Mouse (Mus musculus) forebrain, embryonic 13.5 days (tissue): ENCODE results near the gene Rbm25. TPM values are rescaled to one million over a fixed set of nuclear protein-coding genes. Genes with fewer than 3 reads are reported as not detected.

Experiments used
- ATAC-seq: fragments of 200-750 bp; cut with Nextera tagmentation; 2 replicates; pipeline ENCODE4 v1.8.0; 2017
- H3K27ac ChIP-seq: fragments of 300-500 bp; sonication (generic); 2 replicates; pipeline ENCODE4 v1.5.1; 2015; ENCODE audit warnings: inconsistent platforms, mild to moderate bottlenecking, moderate library complexity
- H3K27me3 ChIP-seq: fragments of 300-500 bp; sonication (generic); 2 replicates; pipeline ENCODE4 v1.6.1; 2015; ENCODE audit warnings: mild to moderate bottlenecking, inconsistent platforms
- H3K36me3 ChIP-seq: fragments of 300-500 bp; sonication (generic); 2 replicates; pipeline ENCODE4 v1.6.1; 2015; ENCODE audit warnings: mild to moderate bottlenecking, inconsistent platforms; ENCODE audit not compliant: poor library complexity, severe bottlenecking
- H3K4me1 ChIP-seq: fragments of 300-500 bp; sonication (generic); 2 replicates; pipeline ENCODE4 v1.6.1; 2015; ENCODE audit warnings: inconsistent platforms
- H3K4me2 ChIP-seq: fragments of 300-500 bp; sonication (generic); 2 replicates; pipeline ENCODE4 v1.6.1; 2015; ENCODE audit warnings: inconsistent platforms, mild to moderate bottlenecking, moderate library complexity
- H3K4me3 ChIP-seq: fragments of 300-500 bp; sonication (generic); 2 replicates; pipeline ENCODE4 v1.5.1; 2015; ENCODE audit warnings: mild to moderate bottlenecking, inconsistent platforms
- H3K9ac ChIP-seq: fragments of 300-500 bp; sonication (generic); 2 replicates; pipeline ENCODE4 v1.6.1; 2015; ENCODE audit warnings: mild to moderate bottlenecking, inconsistent platforms
- H3K9me3 ChIP-seq: fragments of 300-500 bp; sonication (generic); replicated peaks from 2 replicates; pipeline ENCODE4 v1.6.1; 2016; ENCODE audit warnings: inconsistent platforms
- WGBS: fragments of 180-500 bp; shearing (Covaris S2); methylation state at CpG from one replicate; pipeline ENCODE4 v1.1.7; 2015; 5-methylcytosine and 5-hydroxymethylcytosine counted together
- polyA plus RNA-seq: library from polyadenylated mRNA; unstranded; fragments of >200 nt; fragmentation: Nextera tagmentation; extraction: Ambion mirVana; gene quantifications from 2 replicates; pipeline ENCODE4 v1.2.1, GENCODE M21; 2015

Rbm25 gene
- polyA plus RNA-seq, 1 experiment from 2014 or later, result 335 TPM

DNA sequence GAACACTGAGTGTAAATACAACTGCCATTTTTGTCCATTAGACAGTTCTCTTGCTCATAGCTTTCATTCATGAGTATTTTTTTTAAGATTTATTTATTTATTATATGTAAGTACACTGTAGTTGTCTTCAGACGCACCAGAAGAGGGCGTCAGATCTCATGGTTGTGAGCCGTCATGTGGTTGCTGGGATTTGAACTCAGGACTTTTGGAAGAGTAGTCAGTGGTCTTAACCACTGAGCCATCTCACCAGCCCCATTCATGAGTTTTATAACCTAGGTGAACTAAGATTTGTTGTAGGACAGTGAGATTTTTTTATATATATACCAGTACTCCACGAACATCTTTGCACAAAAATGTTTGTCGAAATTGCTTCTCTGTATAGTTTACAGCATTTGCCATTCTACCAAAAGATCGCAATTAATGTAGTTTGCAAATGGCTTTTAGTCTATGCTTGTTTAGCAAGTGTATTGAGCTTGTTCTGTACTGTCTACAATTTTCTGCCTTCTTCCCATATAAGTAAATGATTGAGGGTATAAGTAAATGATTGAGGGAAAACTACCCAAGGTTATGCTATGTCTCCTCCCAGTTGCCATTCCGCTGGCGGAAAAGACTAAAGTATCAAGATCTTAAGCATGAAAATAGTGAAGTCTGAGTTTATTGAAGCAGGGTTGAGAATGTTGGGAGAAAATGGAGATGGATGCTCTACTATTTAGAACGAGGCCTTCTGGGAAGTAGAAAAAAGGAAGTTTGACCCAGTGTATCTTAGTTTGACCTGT is 55.7 kb downstream of the Rbm25 start:
- Histone ChIP-seq H3K27me3 (no peaks in the 10 kb centered on the region), H3K27ac (peak overlapping the region; percentile 93; the same call in 1 of the 2 replicates), H3K4me3 (no peak overlapping the region), H3K36me3 (peaks cover 11% of the 10 kb centered on the region), H3K9me3 (no peaks in the 10 kb centered on the region), H3K4me2 (no peak overlapping the region), H3K9ac (no peak overlapping the region), H3K4me1 (peaks cover 21% of the 10 kb centered on the region)
- WGBS, result 92% methylated on average over 9 of the region's 9 CpGs
- ATAC-seq, result no peak

DNA sequence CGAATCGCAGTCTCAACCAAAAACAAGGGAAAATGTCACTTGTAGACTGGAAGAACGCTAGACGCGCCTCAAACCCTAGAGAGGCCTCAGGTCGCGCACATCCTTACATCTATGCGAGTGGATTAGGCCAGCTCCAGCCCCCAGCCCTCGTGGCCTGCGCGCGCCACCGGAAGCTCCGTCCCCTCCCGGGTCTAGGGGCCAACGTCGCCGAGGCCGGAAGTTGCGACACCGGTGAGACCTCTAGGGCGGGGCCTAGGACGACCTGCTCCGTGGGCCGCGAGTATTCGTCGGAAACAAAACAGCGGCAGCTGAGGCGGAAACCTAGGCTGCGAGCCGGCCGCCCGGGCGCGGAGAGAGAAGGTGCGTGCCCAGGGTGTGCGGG is 56.9 kb downstream of the Rbm25 start, which contains the start of gene Psen1:
TSS of gene Psen1 (plus strand) at position 219 of the 382 bp plus-strand sequence.
- Histone ChIP-seq H3K27ac (peak within 1 kb of the TSS; percentile 93), H3K36me3 (peaks cover 11% of the 10 kb centered on the region), H3K27me3 (no peaks in the 10 kb centered on the region), H3K9ac (peak within 1 kb of the TSS; percentile 85), H3K4me1 (peaks cover 21% of the 10 kb centered on the region), H3K9me3 (no peaks in the 10 kb centered on the region), H3K4me2 (peak within 1 kb of the TSS; percentile 75), H3K4me3 (peak within 1 kb of the TSS; percentile 61)
- WGBS, result under 1% methylated on average over 38 of the region's 38 CpGs
- ATAC-seq, result peak; percentile 99

DNA sequence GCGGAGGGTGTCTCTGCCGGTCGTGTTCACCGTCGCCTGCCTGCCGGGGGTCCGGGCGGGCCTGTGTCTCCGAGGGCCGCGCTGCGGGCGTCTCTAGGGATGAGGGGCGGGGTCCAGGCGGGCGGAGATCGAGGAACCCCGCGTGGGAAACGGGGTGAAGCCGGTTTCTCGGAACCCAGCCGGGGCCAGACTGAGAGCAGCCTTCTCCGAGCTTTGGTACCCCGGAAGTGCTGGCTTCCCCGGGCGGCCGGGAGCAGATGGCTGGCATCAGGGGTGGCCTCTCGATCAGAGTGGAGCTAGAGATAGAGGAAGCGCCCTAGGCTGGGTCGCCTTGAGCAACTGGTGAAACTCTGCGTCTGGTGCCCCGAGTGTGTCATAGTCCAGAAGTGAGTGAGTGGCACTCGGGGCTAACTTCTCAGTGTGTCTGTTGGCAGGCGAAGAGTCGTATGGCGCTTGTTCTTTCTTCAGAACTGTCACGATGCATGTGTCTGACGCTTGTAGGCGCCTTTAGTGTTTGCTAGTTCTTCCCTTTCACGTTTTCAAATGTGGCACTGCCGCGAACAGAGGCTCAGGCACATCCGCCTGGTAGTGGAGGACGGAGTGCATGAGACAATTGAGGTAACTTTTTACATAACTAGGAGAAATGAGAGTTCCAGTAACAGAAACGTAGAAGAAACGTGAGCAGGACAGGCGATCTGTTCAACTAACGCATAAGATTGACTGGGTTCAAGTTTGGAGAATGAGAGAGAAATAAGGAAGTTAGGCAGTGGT is 57.5 kb downstream of the Rbm25 start:
- Histone ChIP-seq H3K27ac (peak overlapping the region; percentile 93), H3K4me3 (peak overlapping the region; percentile 61), H3K9me3 (no peaks in the 10 kb centered on the region), H3K36me3 (peaks cover 9% of the 10 kb centered on the region), H3K4me2 (peak overlapping the region; percentile 75), H3K27me3 (no peaks in the 10 kb centered on the region), H3K4me1 (peaks cover 21% of the 10 kb centered on the region), H3K9ac (peak overlapping the region; percentile 85)
- ATAC-seq, result peak; percentile 81
- 1% methylated on average over 49 of the region's 49 CpGs for WGBS

GRCm38 (mm10) chr12:83689087-83689432 is 58.0 kb downstream of the Rbm25 start:
- peak overlapping the region; percentile 61 for H3K4me3 ChIP-seq
- 35% methylated on average over 6 of the region's 6 CpGs for WGBS
- H3K4me2 ChIP-seq, result peak overlapping the region; percentile 75
- H3K27me3 ChIP-seq, result no peaks in the 10 kb centered on the region
- H3K36me3 ChIP-seq, result peaks cover 6% of the 10 kb centered on the region
- H3K9me3 ChIP-seq, result no peaks in the 10 kb centered on the region
- ATAC-seq, result no peak
- peaks cover 21% of the 10 kb centered on the region for H3K4me1 ChIP-seq
- peak overlapping the region; percentile 85 for H3K9ac ChIP-seq
- peak overlapping the region; percentile 22; the same call in 1 of the 2 replicates for H3K27ac ChIP-seq

GRCm38 (mm10) chr12:83694011-83694410 is 63.0 kb downstream of the Rbm25 start:
- Histone ChIP-seq H3K27me3 (no peaks in the 10 kb centered on the region), H3K36me3 (peaks cover 6% of the 10 kb centered on the region), H3K9ac (no peak overlapping the region), H3K4me1 (peaks cover 18% of the 10 kb centered on the region), H3K4me3 (no peak overlapping the region), H3K9me3 (no peaks in the 10 kb centered on the region), H3K27ac (no peak overlapping the region), H3K4me2 (no peak overlapping the region)
- WGBS, result 95% methylated on average over 5 of the region's 5 CpGs
- no peak for ATAC-seq

GRCm38 (mm10) chr12:83694669-83695068 is 63.6 kb downstream of the Rbm25 start:
- Histone ChIP-seq H3K27ac (no peak overlapping the region), H3K9me3 (no peaks in the 10 kb centered on the region), H3K27me3 (no peaks in the 10 kb centered on the region), H3K9ac (no peak overlapping the region), H3K4me3 (no peak overlapping the region), H3K4me1 (peaks cover 11% of the 10 kb centered on the region), H3K36me3 (peaks cover 10% of the 10 kb centered on the region), H3K4me2 (no peak overlapping the region)
- ATAC-seq, result no peak
- 92% methylated on average over 3 of the region's 3 CpGs for whole genome bisulfite sequencing

DNA sequence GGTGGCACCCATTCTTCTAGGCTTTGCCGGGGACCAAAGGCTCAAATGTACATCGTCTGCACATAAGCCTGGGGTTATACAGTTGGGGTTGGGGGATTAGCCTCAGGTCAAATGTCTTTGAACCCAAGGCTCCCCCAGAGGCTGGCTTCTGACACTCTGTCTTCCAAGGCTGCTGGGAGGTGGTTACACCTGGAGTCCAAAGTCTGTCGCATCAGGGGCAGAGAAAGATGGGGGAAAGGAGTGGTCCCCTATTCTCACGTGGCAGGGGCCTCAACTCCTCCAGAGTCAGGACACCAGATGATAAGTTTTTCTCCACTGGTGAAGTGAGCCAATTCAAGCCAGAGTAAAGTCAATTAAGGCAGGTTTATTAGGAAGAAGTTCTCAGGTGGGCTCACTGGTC is 67.6 kb downstream of the Rbm25 start:
- H3K36me3 ChIP-seq, result peaks cover 30% of the 10 kb centered on the region
- no peak overlapping the region for H3K4me2 ChIP-seq
- WGBS, result 92% methylated on average over 4 of the region's 4 CpGs
- H3K9me3 ChIP-seq, result no peaks in the 10 kb centered on the region
- no peaks in the 10 kb centered on the region for H3K27me3 ChIP-seq
- 0 out of 2 replicates have a peak, but pooled peaks cover 4% of the 10 kb centered on the region for H3K4me1 ChIP-seq
- ATAC-seq, result no peak
- H3K4me3 ChIP-seq, result no peak overlapping the region
- no peak overlapping the region for H3K27ac ChIP-seq
- no peak overlapping the region for H3K9ac ChIP-seq

- H3K4me1 ChIP-seq, result 0 out of 2 replicates have a peak, but pooled peaks cover 4% of the 10 kb centered on the region
- no peak overlapping the region for H3K4me2 ChIP-seq
- no peak overlapping the region for H3K27ac ChIP-seq
- H3K9me3 ChIP-seq, result no peaks in the 10 kb centered on the region
- no peak for ATAC-seq
- no peak overlapping the region for H3K9ac ChIP-seq
- H3K27me3 ChIP-seq, result no peaks in the 10 kb centered on the region
- 93% methylated on average over 7 of the region's 7 CpGs for WGBS
- no peak overlapping the region for H3K4me3 ChIP-seq
- peaks cover 36% of the 10 kb centered on the region for H3K36me3 ChIP-seq
These were observed 70.6 kb downstream of the Rbm25 start for GRCm38 (mm10) chr12:83701608-83702007.

- Histone ChIP-seq H3K4me1 (0 out of 2 replicates have a peak, but pooled peaks cover 4% of the 10 kb centered on the region), H3K4me3 (no peak overlapping the region), H3K9me3 (no peaks in the 10 kb centered on the region), H3K9ac (no peak overlapping the region), H3K36me3 (peaks cover 41% of the 10 kb centered on the region), H3K27me3 (no peaks in the 10 kb centered on the region), H3K27ac (no peak overlapping the region), H3K4me2 (no peak overlapping the region)
- WGBS, result 36% methylated on average over 4 of the region's 4 CpGs
- no peak for ATAC-seq
These were observed 71.8 kb downstream of the Rbm25 start for GRCm38 (mm10) chr12:83702796-83703195.

DNA sequence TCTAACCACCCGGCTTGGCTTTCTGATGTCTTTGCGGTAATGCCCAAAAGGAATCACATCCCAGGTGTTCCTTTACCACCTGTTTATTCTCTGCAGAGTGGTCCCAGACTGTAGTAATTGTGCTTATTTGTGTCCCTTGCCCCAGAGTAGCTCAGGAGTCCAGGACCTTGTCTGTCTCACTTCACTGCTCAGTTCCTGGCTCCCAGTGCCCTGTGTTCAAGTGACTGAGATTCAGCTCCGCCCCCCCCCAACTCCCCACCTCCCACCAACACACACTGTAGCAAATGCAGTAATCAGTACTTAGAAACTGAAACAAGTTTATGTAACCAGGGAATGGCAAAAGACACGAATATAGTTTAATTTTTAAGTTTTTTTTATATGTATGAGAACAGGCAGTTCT is 75.9 kb downstream of the Rbm25 start:
- Histone ChIP-seq H3K9ac (no peak overlapping the region), H3K4me1 (0 out of 2 replicates have a peak, but pooled peaks cover 4% of the 10 kb centered on the region), H3K36me3 (peaks cover 31% of the 10 kb centered on the region), H3K4me2 (no peak overlapping the region), H3K27ac (no peak overlapping the region), H3K4me3 (no peak overlapping the region), H3K9me3 (no peaks in the 10 kb centered on the region), H3K27me3 (no peaks in the 10 kb centered on the region)
- 95% methylated on average over 4 of the region's 4 CpGs for WGBS
- ATAC-seq, result no peak

DNA sequence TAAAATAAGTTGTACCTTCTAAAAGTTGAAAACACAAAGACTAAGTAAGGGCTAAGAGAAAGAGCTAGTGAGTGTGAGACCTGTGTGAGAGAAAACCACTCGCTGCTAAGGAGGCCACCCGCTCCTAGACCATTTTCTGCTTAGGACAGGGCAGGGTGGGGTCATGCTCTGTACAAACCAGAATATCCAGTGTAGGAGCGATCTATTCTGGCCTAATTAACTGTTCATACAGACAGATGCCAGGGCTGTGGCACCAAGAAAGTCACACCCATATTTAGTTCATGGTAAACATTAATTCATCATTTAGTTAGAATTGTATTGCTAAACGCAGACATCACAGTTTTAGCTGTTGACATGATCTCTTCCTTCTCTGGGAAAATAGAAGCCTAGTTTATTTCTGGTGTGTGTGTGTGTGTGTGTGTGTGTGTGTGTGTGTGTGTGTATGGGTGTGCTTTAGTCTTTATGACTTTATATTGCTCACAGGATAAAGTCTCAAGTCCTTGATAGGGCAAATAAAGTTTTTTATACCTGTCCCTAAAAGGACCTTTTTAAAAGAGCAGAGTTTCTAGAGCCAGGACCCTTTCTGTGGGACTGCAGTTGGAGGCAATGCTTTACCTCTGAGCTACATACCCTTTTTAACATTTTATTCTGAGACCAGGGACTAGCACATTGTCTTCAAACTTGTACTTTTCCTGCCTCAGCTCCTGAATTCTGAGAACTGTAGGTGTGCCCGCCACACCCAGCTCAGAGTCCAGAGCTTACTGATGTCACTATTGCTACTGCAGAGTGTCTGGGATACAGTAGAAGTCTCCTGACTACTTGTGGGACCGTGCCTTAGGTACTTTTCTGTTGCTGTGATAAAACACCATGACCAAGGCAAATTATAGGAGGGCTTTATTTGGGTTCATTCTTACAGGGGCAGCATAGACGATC is 77.4 kb downstream of the Rbm25 start:
- H3K27ac ChIP-seq, result no peak overlapping the region
- peaks cover 40% of the 10 kb centered on the region for H3K36me3 ChIP-seq
- H3K4me3 ChIP-seq, result no peak overlapping the region
- no peaks in the 10 kb centered on the region for H3K4me1 ChIP-seq
- H3K9ac ChIP-seq, result no peak overlapping the region
- ATAC-seq, result no peak
- H3K4me2 ChIP-seq, result no peak overlapping the region
- 92% methylated on average over 7 of the region's 7 CpGs for WGBS
- H3K9me3 ChIP-seq, result no peaks in the 10 kb centered on the region
- H3K27me3 ChIP-seq, result no peaks in the 10 kb centered on the region
